Mouse (Mus musculus) embryonic fibroblast, embryonic 13.5 days (primary cell): ENCODE data around the gene Col27a1. TPM values are rescaled to one million over a fixed set of nuclear protein-coding genes. Genes with fewer than 3 reads are reported as not detected.
A peak's percentile ranks its signal among the peaks of the same experiment; 100 is the strongest.

ENCODE experiments used
- H3K27ac ChIP-seq: 2 replicates; pipeline ENCODE4 v1.5.1; 2012; ENCODE audit warnings: low read length, control low read depth, inconsistent platforms; ENCODE audit not compliant: insufficient read depth
- H3K4me1 ChIP-seq: 2 replicates; pipeline ENCODE4 v1.6.1; 2011; ENCODE audit warnings: low read length; ENCODE audit not compliant: control insufficient read depth, insufficient read depth
- H3K4me3 ChIP-seq: 2 replicates; pipeline ENCODE4 v1.5.1; 2011; ENCODE audit warnings: mild to moderate bottlenecking, control low read depth, low read length; ENCODE audit not compliant: insufficient read depth
- CTCF ChIP-seq: IDR thresholded peaks from 2 replicates; pipeline ENCODE4 v1.5.1; 2011; ENCODE audit warnings: mild to moderate bottlenecking, control low read depth, low read length, moderate library complexity, borderline replicate concordance; ENCODE audit not compliant: insufficient read depth
- POLR2A ChIP-seq: IDR thresholded peaks from 2 replicates; pipeline ENCODE4 v1.6.1; 2011; ENCODE audit warnings: low read depth, mild to moderate bottlenecking, control low read depth, low read length, moderate library complexity
- polyA plus RNA-seq: library from polyadenylated mRNA; stranded (reverse); fragments of >200 nt; gene quantifications from 2 replicates; pipeline ENCODE4 v1.2.4, GENCODE M21; 2011; ENCODE audit warnings: low read depth; ENCODE audit not compliant: missing spikeins, insufficient read length

The Col27a1 gene
- polyA plus RNA-seq, 1 experiment = 18.2 TPM

- TF ChIP-seq CTCF = no peak
- H3K27ac ChIP-seq = no peak overlapping the region
- H3K4me3 ChIP-seq = no peak overlapping the region
Observed at GRCm38 (mm10) chr4:63203874-63204273, 9.9 kb upstream of the Col27a1 start.

GRCm38 (mm10) chr4:63205583-63205982, 8.2 kb upstream of the Col27a1 start:
- H3K27ac ChIP-seq = no peak overlapping the region
- no peak overlapping the region for H3K4me3 ChIP-seq
- no peak for TF ChIP-seq POLR2A
- TF ChIP-seq CTCF = no peak
- no peaks in the 10 kb centered on the region for H3K4me1 ChIP-seq

More at GRCm38 (mm10) chr4:63203874-63204273, 9.9 kb upstream of the Col27a1 start:
- H3K4me1 ChIP-seq = no peaks in the 10 kb centered on the region

GRCm38 (mm10) chr4:63215185-63215992, 1.6 kb downstream of the Col27a1 start:
- H3K4me3 ChIP-seq = peak overlapping the region; percentile 43
- H3K27ac ChIP-seq = no peak overlapping the region
- TF ChIP-seq CTCF (peak; percentile 92), POLR2A (peak; percentile 70)
- H3K4me1 ChIP-seq = peaks cover 13% of the 10 kb centered on the region; the same call in 1 of the 2 replicates

- H3K27ac ChIP-seq = no peak overlapping the region
- TF ChIP-seq POLR2A (peak; percentile 8; the same call in 1 of the 2 replicates), CTCF (peak; percentile 20; the same call in 1 of the 2 replicates)
- peaks cover 13% of the 10 kb centered on the region; the same call in 1 of the 2 replicates for H3K4me1 ChIP-seq
- peak overlapping the region; percentile 43 for H3K4me3 ChIP-seq
Observed at GRCm38 (mm10) chr4:63215993-63216531, 2.3 kb downstream of the Col27a1 start.

GRCm38 (mm10) chr4:63216566-63216965, 2.8 kb downstream of the Col27a1 start:
- peak; percentile 0; the same call in 1 of the 2 replicates for TF ChIP-seq POLR2A
- TF ChIP-seq CTCF = no peak
- Histone ChIP-seq H3K4me1 (peaks cover 13% of the 10 kb centered on the region; the same call in 1 of the 2 replicates), H3K4me3 (peak overlapping the region; percentile 43), H3K27ac (no peak overlapping the region)

GRCm38 (mm10) chr4:63217513-63217912, 3.7 kb downstream of the Col27a1 start:
- Histone ChIP-seq H3K27ac (no peak overlapping the region), H3K4me1 (peaks cover 13% of the 10 kb centered on the region; the same call in 1 of the 2 replicates), H3K4me3 (no peak overlapping the region)
- TF ChIP-seq CTCF (no peak), POLR2A (no peak)

- Histone ChIP-seq H3K4me3 (no peak overlapping the region), H3K4me1 (peaks cover 13% of the 10 kb centered on the region; the same call in 1 of the 2 replicates), H3K27ac (no peak overlapping the region)
- TF ChIP-seq CTCF (no peak), POLR2A (no peak)
Observed at GRCm38 (mm10) chr4:63219059-63219458, 5.3 kb downstream of the Col27a1 start.

- TF ChIP-seq POLR2A (no peak), CTCF (no peak)
- H3K4me1 ChIP-seq = peaks cover 10% of the 10 kb centered on the region; the same call in 1 of the 2 replicates
- H3K4me3 ChIP-seq = no peak overlapping the region
- no peak overlapping the region for H3K27ac ChIP-seq
Observed at GRCm38 (mm10) chr4:63219635-63220034, 5.8 kb downstream of the Col27a1 start.

- TF ChIP-seq POLR2A = no peak
- TF ChIP-seq CTCF = no peak
- no peak overlapping the region for H3K27ac ChIP-seq
- H3K4me1 ChIP-seq = peaks cover 14% of the 10 kb centered on the region; the same call in 1 of the 2 replicates
- no peak overlapping the region for H3K4me3 ChIP-seq
Observed at GRCm38 (mm10) chr4:63221096-63221958, 7.5 kb downstream of the Col27a1 start.
